Mouse (Mus musculus): ENCODE measurements around the gene Armc8.

DNA sequence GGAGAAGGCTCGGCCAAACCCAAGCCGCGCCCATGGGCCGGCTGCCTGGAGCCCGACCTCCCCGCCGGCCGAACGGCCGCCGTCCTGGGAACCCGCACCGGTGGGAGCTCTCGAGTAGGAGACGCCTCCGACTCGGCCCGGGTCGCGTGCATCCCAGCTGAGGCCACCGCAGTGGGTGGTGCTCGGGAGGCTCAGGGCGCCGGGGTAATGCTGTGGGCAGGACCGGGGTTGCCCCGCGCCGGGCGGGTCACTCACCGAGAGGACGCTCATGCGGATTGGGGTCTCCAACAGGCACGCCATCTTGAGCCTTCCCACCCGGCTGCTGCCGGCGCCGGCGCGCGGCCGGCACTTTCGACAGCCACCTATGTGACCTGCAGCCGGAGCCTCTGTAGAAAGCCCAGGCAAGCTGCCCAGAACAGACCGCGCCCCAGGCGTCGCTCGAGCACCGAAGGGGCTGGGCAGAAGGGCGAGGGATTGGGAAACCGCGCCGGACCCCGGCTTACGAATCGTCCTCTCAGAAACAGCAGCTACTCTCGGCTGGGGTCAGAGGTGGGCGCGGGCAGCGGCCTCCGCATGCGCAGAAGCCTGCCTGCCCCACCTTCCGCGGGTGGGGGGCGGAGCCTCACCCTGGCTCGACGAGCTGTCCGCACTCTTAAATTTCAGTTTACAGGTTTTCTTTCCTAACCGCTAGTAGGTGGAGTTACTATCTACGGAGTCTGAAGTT, at the start of gene Armc8:
- TF ChIP-seq POLR2A (IDR thresholded peaks at IDR 0.05; ENCODE audit: borderline replicate concordance, control insufficient read depth, low read depth, low read length) (0 out of 2 replicates have a peak, but pooled peaks have one; percentile 61), CTCF (IDR thresholded peaks at IDR 0.05; ENCODE audit: control insufficient read depth, insufficient read depth, low read length) (no peak)

Measured in bone marrow, adult 2 months (tissue).